Mouse (Mus musculus): ENCODE data around the gene 0610040J01Rik. TPM values are rescaled to one million over a fixed set of nuclear protein-coding genes. Genes with fewer than 3 reads are reported as not detected.

The 0610040J01Rik gene
- total and polyA plus RNA-seq, 3 experiments, result not detected

DNA sequence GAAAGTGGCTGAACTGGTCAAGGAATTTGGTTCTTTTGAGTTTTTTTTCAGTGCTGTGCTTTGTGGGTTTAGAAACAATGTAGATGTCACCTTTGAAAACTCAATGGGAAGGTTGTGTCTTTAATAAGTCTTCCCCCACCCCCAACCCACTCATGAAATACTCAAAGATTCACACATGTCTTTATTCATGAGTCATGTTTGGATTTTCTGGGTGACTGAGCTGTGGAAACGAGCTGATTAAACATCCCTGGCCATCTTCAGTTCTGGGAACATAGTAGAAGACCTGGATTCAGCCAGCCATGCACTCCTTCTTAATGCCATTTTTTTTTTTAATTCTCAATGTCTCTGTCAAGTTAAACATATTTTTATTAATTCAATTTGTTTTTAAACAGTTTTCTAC is 38.6 kb upstream of the 0610040J01Rik start:
- no peak for DNase-seq (ENCODE audit: low spot score)
- TF ChIP-seq POLR2AphosphoS5 (IDR thresholded peaks at IDR 0.05; ENCODE audit: insufficient replicate concordance, low read depth, low read length) (no peak), TAL1 (conservative IDR thresholded peaks at IDR 0.05; ENCODE audit: low read depth, low read length) (no peak)

GRCm38 (mm10) chr5:63788156-63788826 is 23.9 kb upstream of the 0610040J01Rik start:
- DNase-seq (ENCODE audit: low spot score), result no peak
- TF ChIP-seq CTCF (IDR thresholded peaks at IDR 0.05; ENCODE audit: low read depth, low read length), result no peak
- Histone ChIP-seq H3K9me3 (replicated peaks) (peaks cover 3% of the 10 kb centered on the region; the same call in 1 of the 2 replicates), H3K4me1 (ENCODE audit: insufficient read depth, low read depth, low read length) (no peaks in the 10 kb centered on the region), H3K4me3 (ENCODE audit: low read depth, low read length) (no peak overlapping the region), H3K27me3 (ENCODE audit: insufficient read depth, low read length) (no peaks in the 10 kb centered on the region), H3K36me3 (replicated peaks) (no peaks in the 10 kb centered on the region)
- ATAC-seq (ENCODE audit: extremely low read depth, insufficient number of reproducible peaks, low FRiP score, poor library complexity, severe bottlenecking), result no peak

More for the DNA sequence above, 38.6 kb upstream of the 0610040J01Rik start:
- Histone ChIP-seq H3K9me3 (replicated peaks) (peaks cover 4% of the 10 kb centered on the region; the same call in 1 of the 2 replicates), H3K27me3 (ENCODE audit: insufficient read depth, low read length) (no peaks in the 10 kb centered on the region), H3K36me3 (replicated peaks) (no peaks in the 10 kb centered on the region), H3K4me1 (ENCODE audit: insufficient read depth, low read depth, low read length) (no peaks in the 10 kb centered on the region), H3K4me3 (ENCODE audit: low read depth, low read length) (no peak overlapping the region)
- ATAC-seq (ENCODE audit: extremely low read depth, insufficient number of reproducible peaks, low FRiP score, poor library complexity, severe bottlenecking), result no peak

- H3K4me3 ChIP-seq (ENCODE audit: low read depth, low read length), result no peak overlapping the region; the same call in 1 of the 2 replicates
These were observed 324 bp downstream of the 0610040J01Rik start for GRCm38 (mm10) chr5:63812509-63812865.

GRCm38 (mm10) chr5:63816643-63817042 is 4.5 kb downstream of the 0610040J01Rik start:
- peaks cover 12% of the 10 kb centered on the region for H3K9me3 ChIP-seq (replicated peaks)
- no peak for DNase-seq (ENCODE audit: low spot score)
- no peak overlapping the region for H3K4me3 ChIP-seq (ENCODE audit: low read depth, low read length)
- ATAC-seq (ENCODE audit: extremely low read depth, insufficient number of reproducible peaks, low FRiP score, poor library complexity, severe bottlenecking), result no peak
- H3K27me3 ChIP-seq (ENCODE audit: insufficient read depth, low read length), result no peaks in the 10 kb centered on the region
- H3K36me3 ChIP-seq (replicated peaks), result no peaks in the 10 kb centered on the region
- H3K4me1 ChIP-seq (ENCODE audit: insufficient read depth, low read depth, low read length), result no peaks in the 10 kb centered on the region
- TF ChIP-seq CTCF (IDR thresholded peaks at IDR 0.05; ENCODE audit: low read depth, low read length) (no peak), POLR2AphosphoS5 (IDR thresholded peaks at IDR 0.05; ENCODE audit: insufficient replicate concordance, low read depth, low read length) (no peak), GATA2 (IDR thresholded peaks at IDR 0.05; ENCODE audit: borderline replicate concordance, low read depth, low read length) (no peak), TAL1 (conservative IDR thresholded peaks at IDR 0.05; ENCODE audit: low read depth, low read length) (no peak), GATA1 (IDR thresholded peaks at IDR 0.05; ENCODE audit: borderline replicate concordance, low read length) (no peak)

More at GRCm38 (mm10) chr5:63812509-63812865, 324 bp downstream of the 0610040J01Rik start:
- TF ChIP-seq GATA1 (IDR thresholded peaks at IDR 0.05; ENCODE audit: borderline replicate concordance, low read length), result no peak
- no peak for TF ChIP-seq POLR2AphosphoS5 (IDR thresholded peaks at IDR 0.05; ENCODE audit: insufficient replicate concordance, low read depth, low read length)
- TF ChIP-seq TAL1 (conservative IDR thresholded peaks at IDR 0.05; ENCODE audit: low read depth, low read length), result no peak
- no peak for TF ChIP-seq GATA2 (IDR thresholded peaks at IDR 0.05; ENCODE audit: borderline replicate concordance, low read depth, low read length)
- no peak for TF ChIP-seq CTCF (IDR thresholded peaks at IDR 0.05; ENCODE audit: low read depth, low read length)
- Histone ChIP-seq H3K4me1 (ENCODE audit: insufficient read depth, low read depth, low read length) (no peaks in the 10 kb centered on the region), H3K9me3 (replicated peaks) (peaks cover 12% of the 10 kb centered on the region), H3K36me3 (replicated peaks) (no peaks in the 10 kb centered on the region), H3K27me3 (ENCODE audit: insufficient read depth, low read length) (no peaks in the 10 kb centered on the region)
- DNase-seq (ENCODE audit: low spot score), result no peak
- ATAC-seq (ENCODE audit: extremely low read depth, insufficient number of reproducible peaks, low FRiP score, poor library complexity, severe bottlenecking), result no peak

GRCm38 (mm10) chr5:63817270-63817669 is 5.1 kb downstream of the 0610040J01Rik start:
- peaks cover 12% of the 10 kb centered on the region for H3K9me3 ChIP-seq (replicated peaks)
- no peak overlapping the region for H3K4me3 ChIP-seq (ENCODE audit: low read depth, low read length)
- no peaks in the 10 kb centered on the region for H3K4me1 ChIP-seq (ENCODE audit: insufficient read depth, low read depth, low read length)
- ATAC-seq (ENCODE audit: extremely low read depth, insufficient number of reproducible peaks, low FRiP score, poor library complexity, severe bottlenecking) (no peak), DNase-seq (ENCODE audit: low spot score) (no peak)
- TF ChIP-seq TAL1 (conservative IDR thresholded peaks at IDR 0.05; ENCODE audit: low read depth, low read length), result no peak
- no peak for TF ChIP-seq CTCF (IDR thresholded peaks at IDR 0.05; ENCODE audit: low read depth, low read length)
- TF ChIP-seq GATA1 (IDR thresholded peaks at IDR 0.05; ENCODE audit: borderline replicate concordance, low read length), result no peak
- no peak for TF ChIP-seq GATA2 (IDR thresholded peaks at IDR 0.05; ENCODE audit: borderline replicate concordance, low read depth, low read length)
- no peak for TF ChIP-seq POLR2AphosphoS5 (IDR thresholded peaks at IDR 0.05; ENCODE audit: insufficient replicate concordance, low read depth, low read length)
- H3K27me3 ChIP-seq (ENCODE audit: insufficient read depth, low read length), result no peaks in the 10 kb centered on the region
- H3K36me3 ChIP-seq (replicated peaks), result no peaks in the 10 kb centered on the region

DNA sequence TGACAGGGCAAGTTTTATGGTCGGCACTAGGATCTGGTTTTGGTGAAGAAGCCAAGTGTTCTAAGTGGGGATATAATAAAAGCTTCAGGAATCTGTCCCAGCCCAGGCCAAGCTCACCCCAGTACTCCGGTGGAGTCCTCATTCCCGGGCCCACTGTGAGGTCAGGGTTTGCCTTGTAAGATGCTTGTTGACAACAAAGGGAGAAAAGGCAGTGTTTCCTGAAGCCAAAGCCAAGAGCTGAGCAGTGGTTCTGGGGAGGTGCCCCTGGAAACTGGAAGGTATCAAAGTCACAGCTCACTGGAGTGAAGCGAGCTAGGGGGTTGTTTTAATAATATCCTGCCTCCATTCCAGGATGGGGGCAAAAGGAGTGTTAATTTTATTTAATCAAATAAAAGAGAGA is 6.8 kb downstream of the 0610040J01Rik start:
- TF ChIP-seq TAL1 (conservative IDR thresholded peaks at IDR 0.05; ENCODE audit: low read depth, low read length) (no peak), GATA2 (IDR thresholded peaks at IDR 0.05; ENCODE audit: borderline replicate concordance, low read depth, low read length) (no peak), CTCF (IDR thresholded peaks at IDR 0.05; ENCODE audit: low read depth, low read length) (no peak)
- Histone ChIP-seq H3K27me3 (ENCODE audit: insufficient read depth, low read length) (no peaks in the 10 kb centered on the region), H3K4me3 (ENCODE audit: low read depth, low read length) (no peak overlapping the region), H3K9me3 (replicated peaks) (peaks cover 11% of the 10 kb centered on the region), H3K36me3 (replicated peaks) (no peaks in the 10 kb centered on the region), H3K4me1 (ENCODE audit: insufficient read depth, low read depth, low read length) (no peaks in the 10 kb centered on the region)
- DNase-seq (ENCODE audit: low spot score), result no peak
- ATAC-seq (ENCODE audit: extremely low read depth, insufficient number of reproducible peaks, low FRiP score, poor library complexity, severe bottlenecking), result no peak

GRCm38 (mm10) chr5:63819519-63819918 is 7.4 kb downstream of the 0610040J01Rik start:
- no peak for ATAC-seq (ENCODE audit: extremely low read depth, insufficient number of reproducible peaks, low FRiP score, poor library complexity, severe bottlenecking)
- TF ChIP-seq TAL1 (conservative IDR thresholded peaks at IDR 0.05; ENCODE audit: low read depth, low read length) (no peak), GATA2 (IDR thresholded peaks at IDR 0.05; ENCODE audit: borderline replicate concordance, low read depth, low read length) (no peak), POLR2AphosphoS5 (IDR thresholded peaks at IDR 0.05; ENCODE audit: insufficient replicate concordance, low read depth, low read length) (no peak), CTCF (IDR thresholded peaks at IDR 0.05; ENCODE audit: low read depth, low read length) (no peak), GATA1 (IDR thresholded peaks at IDR 0.05; ENCODE audit: borderline replicate concordance, low read length) (no peak)

More at GRCm38 (mm10) chr5:63819519-63819918, 7.4 kb downstream of the 0610040J01Rik start:
- H3K9me3 ChIP-seq (replicated peaks), result peaks cover 12% of the 10 kb centered on the region
- H3K27me3 ChIP-seq (ENCODE audit: insufficient read depth, low read length), result no peaks in the 10 kb centered on the region
- no peak overlapping the region for H3K4me3 ChIP-seq (ENCODE audit: low read depth, low read length)
- no peak for DNase-seq (ENCODE audit: low spot score)
- H3K36me3 ChIP-seq (replicated peaks), result no peaks in the 10 kb centered on the region
- H3K4me1 ChIP-seq (ENCODE audit: insufficient read depth, low read depth, low read length), result no peaks in the 10 kb centered on the region

Measured in G1E (cell line).